In the genomic region with DNA sequence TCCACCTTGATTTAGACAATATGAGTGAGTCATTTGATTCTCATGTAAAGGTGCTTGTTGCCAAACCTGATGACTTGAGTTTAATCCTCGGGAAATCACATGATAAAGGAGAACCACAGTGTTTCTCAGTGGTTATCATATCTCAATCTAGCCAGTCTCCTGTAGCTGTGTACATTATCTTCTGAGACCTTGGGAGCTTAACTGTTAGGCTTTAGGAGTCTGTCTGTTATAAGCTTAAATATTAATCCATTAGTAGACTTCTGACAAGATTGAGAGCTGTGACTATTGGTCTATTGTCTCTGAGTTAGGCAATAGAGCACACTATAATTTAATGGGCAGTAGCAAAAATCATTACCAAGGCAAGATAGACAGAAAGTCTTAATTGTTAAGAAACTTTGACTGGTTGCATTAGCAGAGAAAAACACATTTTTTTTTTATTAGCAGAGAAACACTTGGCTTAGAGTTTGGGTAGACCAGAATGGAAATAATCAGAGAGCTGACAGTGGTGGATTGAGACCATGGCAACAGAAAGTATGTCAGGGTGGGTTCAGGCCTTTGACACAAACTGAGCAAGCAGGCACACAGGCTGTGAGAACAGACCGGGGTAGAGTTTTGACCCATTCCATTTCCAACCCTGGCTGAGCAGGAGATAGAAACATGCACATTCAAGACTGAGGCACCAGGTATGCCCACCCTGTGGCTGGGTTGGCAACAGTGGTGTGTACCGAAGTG, we compare ENCODE assay signal across 17 mouse cellular contexts.
"Had no signal": no experiment of that assay in that cellular context is flagged by ENCODE, and none has a peak within 500 bp of the region (broad histone marks: within the 10 kb centered on the region; RNA-seq: fewer than 3 reads in every experiment).

No protein-coding gene starts in this region.

- DNase-seq: lung, adult 18-20 months; lung, embryonic 14.5 days; lung, postnatal 10 days; lung, postnatal 4 days; right cerebral cortex, postnatal 14 days; thymus, adult 2 months; thymus, postnatal 25 days; thymus, postnatal 4 days had no signal

- H3K4me2 ChIP-seq: lung, embryonic 14.5 days; midbrain, embryonic 13.5 days; neural tube, embryonic 13.5 days; neural tube, embryonic 15.5 days; stomach, embryonic 15.5 days had no signal

- H3K27ac ChIP-seq: liver, embryonic 14.5 days; midbrain, embryonic 10.5 days; midbrain, embryonic 13.5 days; neural tube, embryonic 13.5 days; neural tube, embryonic 15.5 days; stomach, embryonic 15.5 days; stomach, postnatal 0 days had no signal

- H3K27me3 ChIP-seq: midbrain, embryonic 13.5 days; neural tube, embryonic 13.5 days; neural tube, embryonic 15.5 days; stomach, embryonic 15.5 days had no signal

- ATAC-seq: midbrain, embryonic 13.5 days; midbrain, embryonic 16.5 days had no signal

- H3K9ac ChIP-seq: liver, embryonic 14.5 days; lung, embryonic 14.5 days; midbrain, embryonic 13.5 days; neural tube, embryonic 13.5 days; neural tube, embryonic 15.5 days; stomach, embryonic 15.5 days had no signal

- H3K36me3 ChIP-seq: midbrain, embryonic 10.5 days; midbrain, embryonic 13.5 days; neural tube, embryonic 13.5 days; neural tube, embryonic 15.5 days; stomach, embryonic 15.5 days had no signal

- H3K9me3 ChIP-seq: midbrain, embryonic 10.5 days; midbrain, embryonic 13.5 days; neural tube, embryonic 13.5 days; neural tube, embryonic 15.5 days; stomach, embryonic 15.5 days had no signal

- H3K4me1 ChIP-seq: midbrain, embryonic 13.5 days; neural tube, embryonic 13.5 days; neural tube, embryonic 15.5 days; stomach, embryonic 15.5 days had no signal

- H3K4me3 ChIP-seq: midbrain, embryonic 10.5 days; midbrain, embryonic 13.5 days; myocyte; neural tube, embryonic 13.5 days; neural tube, embryonic 15.5 days; stomach, embryonic 15.5 days had no signal
